Mouse (Mus musculus) midbrain, embryonic 12.5 days (tissue): ENCODE measurements around the gene Ptcra. TPM values are rescaled to one million over a fixed set of nuclear protein-coding genes. Genes with fewer than 3 reads are reported as not detected.

Source experiments
- ATAC-seq: fragments of 200-750 bp; cut with Nextera tagmentation; 2 replicates; pipeline ENCODE4 v1.8.0; 2017; ENCODE audit warnings: low read depth, moderate TSS enrichment, moderate library complexity; ENCODE audit not compliant: low FRiP score
- H3K27ac ChIP-seq: fragments of 300-500 bp; sonication (generic); replicated peaks from 2 replicates; pipeline ENCODE4 v1.5.1; 2016; ENCODE audit warnings: mild to moderate bottlenecking
- H3K27me3 ChIP-seq: fragments of 300-500 bp; sonication (generic); 2 replicates; pipeline ENCODE4 v1.6.1; 2016; ENCODE audit warnings: mild to moderate bottlenecking
- H3K36me3 ChIP-seq: fragments of 300-500 bp; sonication (generic); 2 replicates; pipeline ENCODE4 v1.6.1; 2016
- H3K4me1 ChIP-seq: fragments of 300-500 bp; sonication (generic); 2 replicates; pipeline ENCODE4 v1.6.1; 2016
- H3K4me2 ChIP-seq: fragments of 300-500 bp; sonication (generic); replicated peaks from 2 replicates; pipeline ENCODE4 v1.6.1; 2016; ENCODE audit warnings: mild to moderate bottlenecking, moderate library complexity
- H3K4me3 ChIP-seq: fragments of 300-500 bp; sonication (generic); 2 replicates; pipeline ENCODE4 v1.5.1; 2016; ENCODE audit warnings: mild to moderate bottlenecking
- H3K9ac ChIP-seq: fragments of 300-500 bp; sonication (generic); replicated peaks from 2 replicates; pipeline ENCODE4 v1.6.1; 2016; ENCODE audit warnings: mild to moderate bottlenecking, moderate library complexity
- H3K9me3 ChIP-seq: fragments of 300-500 bp; sonication (generic); 2 replicates; pipeline ENCODE4 v1.6.1; 2016; ENCODE audit warnings: mild to moderate bottlenecking
- WGBS: fragments of 180-500 bp; shearing (Covaris S2); methylation state at CpG from one replicate; pipeline ENCODE4 v1.1.7; 2016; 5-methylcytosine and 5-hydroxymethylcytosine counted together
- polyA plus RNA-seq: library from polyadenylated mRNA; unstranded; fragments of >200 nt; fragmentation: Nextera tagmentation; extraction: Ambion mirVana; gene quantifications from 2 replicates; pipeline ENCODE4 v1.2.1, GENCODE M21; 2016

Gene Ptcra
- polyA plus RNA-seq, 1 experiment from 2014 or later, result 0.55 TPM

GRCm38 (mm10) chr17:46736160-46736559 lies 27.4 kb downstream of the Ptcra start:
- Histone ChIP-seq H3K4me2 (no peak overlapping the region), H3K9ac (no peak overlapping the region), H3K27ac (no peak overlapping the region), H3K9me3 (no peaks in the 10 kb centered on the region), H3K27me3 (no peaks in the 10 kb centered on the region), H3K36me3 (peaks cover 34% of the 10 kb centered on the region), H3K4me1 (no peaks in the 10 kb centered on the region), H3K4me3 (no peak overlapping the region)
- ATAC-seq, result no peak
- 64% methylated on average over 10 of the region's 10 CpGs for WGBS

GRCm38 (mm10) chr17:46735287-46735686 lies 28.2 kb downstream of the Ptcra start:
- Histone ChIP-seq H3K27ac (no peak overlapping the region), H3K4me1 (no peaks in the 10 kb centered on the region), H3K9me3 (no peaks in the 10 kb centered on the region), H3K27me3 (no peaks in the 10 kb centered on the region), H3K4me2 (no peak overlapping the region), H3K9ac (no peak overlapping the region), H3K4me3 (no peak overlapping the region), H3K36me3 (peaks cover 32% of the 10 kb centered on the region)
- 90% methylated on average over 7 of the region's 7 CpGs for WGBS
- no peak for ATAC-seq

GRCm38 (mm10) chr17:46734055-46734454 lies 29.5 kb downstream of the Ptcra start:
- H3K27me3 ChIP-seq, result peaks cover 10% of the 10 kb centered on the region
- 92% methylated on average over 3 of the region's 3 CpGs for whole genome bisulfite sequencing
- no peak for ATAC-seq
- no peaks in the 10 kb centered on the region for H3K9me3 ChIP-seq
- no peak overlapping the region for H3K27ac ChIP-seq
- H3K4me1 ChIP-seq, result no peaks in the 10 kb centered on the region
- H3K36me3 ChIP-seq, result peaks cover 31% of the 10 kb centered on the region
- no peak overlapping the region for H3K4me3 ChIP-seq
- no peak overlapping the region for H3K9ac ChIP-seq
- no peak overlapping the region for H3K4me2 ChIP-seq

GRCm38 (mm10) chr17:46728904-46729318 lies 34.6 kb downstream of the Ptcra start, which contains the start of gene Gnmt:
Gene Gnmt, minus strand, starts transcription at chr17:46729168.
- no peak for ATAC-seq
- Histone ChIP-seq H3K9ac (peak within 1 kb of the TSS; percentile 17; the same call in 1 of the 2 replicates), H3K27ac (no peak within 1 kb of the TSS), H3K4me3 (no peak within 1 kb of the TSS), H3K36me3 (peaks cover 7% of the 10 kb centered on the region; the same call in 1 of the 2 replicates), H3K4me2 (no peak within 1 kb of the TSS), H3K27me3 (peaks cover 23% of the 10 kb centered on the region), H3K9me3 (no peaks in the 10 kb centered on the region), H3K4me1 (no peaks in the 10 kb centered on the region)
- 22% methylated on average over 24 of the region's 24 CpGs for WGBS

GRCm38 (mm10) chr17:46728496-46728895 lies 35.0 kb downstream of the Ptcra start:
- Histone ChIP-seq H3K9me3 (no peaks in the 10 kb centered on the region), H3K4me1 (no peaks in the 10 kb centered on the region), H3K4me2 (no peak overlapping the region), H3K36me3 (peaks cover 11% of the 10 kb centered on the region; the same call in 1 of the 2 replicates), H3K9ac (0 out of 2 replicates have a peak overlapping the region, but pooled peaks have one; percentile 17), H3K27me3 (peaks cover 23% of the 10 kb centered on the region), H3K27ac (no peak overlapping the region), H3K4me3 (no peak overlapping the region)
- 52% methylated on average over 11 of the region's 11 CpGs for WGBS
- ATAC-seq, result no peak

- Histone ChIP-seq H3K4me1 (no peaks in the 10 kb centered on the region), H3K27ac (no peak overlapping the region), H3K36me3 (peaks cover 16% of the 10 kb centered on the region), H3K4me2 (no peak overlapping the region), H3K9ac (no peak overlapping the region), H3K4me3 (no peak overlapping the region), H3K9me3 (no peaks in the 10 kb centered on the region), H3K27me3 (peaks cover 23% of the 10 kb centered on the region)
- ATAC-seq, result no peak
- 42% methylated on average over 6 of the region's 6 CpGs for WGBS
These were observed 35.5 kb downstream of the Ptcra start for GRCm38 (mm10) chr17:46728021-46728420.

- peaks cover 23% of the 10 kb centered on the region for H3K27me3 ChIP-seq
- H3K4me2 ChIP-seq, result no peak overlapping the region
- H3K9me3 ChIP-seq, result no peaks in the 10 kb centered on the region
- WGBS, result 88% methylated on average over 11 of the region's 11 CpGs
- no peak overlapping the region for H3K27ac ChIP-seq
- H3K36me3 ChIP-seq, result peaks cover 20% of the 10 kb centered on the region
- ATAC-seq, result no peak
- H3K4me1 ChIP-seq, result no peaks in the 10 kb centered on the region
- no peak overlapping the region for H3K9ac ChIP-seq
- H3K4me3 ChIP-seq, result no peak overlapping the region
These were observed 36.2 kb downstream of the Ptcra start for GRCm38 (mm10) chr17:46727271-46727670.

GRCm38 (mm10) chr17:46725731-46726645 lies 37.5 kb downstream of the Ptcra start:
- no peak for ATAC-seq
- Histone ChIP-seq H3K9me3 (no peaks in the 10 kb centered on the region), H3K27ac (no peak overlapping the region), H3K4me3 (no peak overlapping the region), H3K4me1 (no peaks in the 10 kb centered on the region), H3K27me3 (peaks cover 23% of the 10 kb centered on the region), H3K4me2 (no peak overlapping the region), H3K9ac (no peak overlapping the region), H3K36me3 (peaks cover 28% of the 10 kb centered on the region)
- 92% methylated on average over 26 of the region's 26 CpGs for whole genome bisulfite sequencing

- no peaks in the 10 kb centered on the region for H3K4me1 ChIP-seq
- H3K9me3 ChIP-seq, result no peaks in the 10 kb centered on the region
- H3K4me2 ChIP-seq, result no peak overlapping the region
- ATAC-seq, result 0 out of 2 replicates have a peak, but pooled peaks have one; percentile 34
- WGBS, result 52% methylated on average over 9 of the region's 9 CpGs
- H3K27me3 ChIP-seq, result peaks cover 23% of the 10 kb centered on the region
- peaks cover 34% of the 10 kb centered on the region for H3K36me3 ChIP-seq
- no peak overlapping the region for H3K9ac ChIP-seq
- H3K4me3 ChIP-seq, result no peak overlapping the region
- H3K27ac ChIP-seq, result no peak overlapping the region
These were observed 38.2 kb downstream of the Ptcra start for GRCm38 (mm10) chr17:46725273-46725672.

- Histone ChIP-seq H3K4me2 (no peak overlapping the region), H3K9me3 (no peaks in the 10 kb centered on the region), H3K4me1 (no peaks in the 10 kb centered on the region), H3K27ac (no peak overlapping the region), H3K36me3 (peaks cover 34% of the 10 kb centered on the region), H3K4me3 (no peak overlapping the region), H3K27me3 (peaks cover 18% of the 10 kb centered on the region), H3K9ac (no peak overlapping the region)
- WGBS, result 88% methylated on average over 16 of the region's 20 CpGs
- ATAC-seq, result no peak
These were observed 38.9 kb downstream of the Ptcra start for GRCm38 (mm10) chr17:46724477-46725084.

GRCm38 (mm10) chr17:46721077-46721476 lies 42.4 kb downstream of the Ptcra start:
- Histone ChIP-seq H3K9ac (no peak overlapping the region), H3K9me3 (no peaks in the 10 kb centered on the region), H3K27ac (no peak overlapping the region), H3K4me2 (no peak overlapping the region), H3K4me1 (no peaks in the 10 kb centered on the region), H3K36me3 (peaks cover 44% of the 10 kb centered on the region), H3K4me3 (no peak overlapping the region), H3K27me3 (no peaks in the 10 kb centered on the region)
- no peak for ATAC-seq
- 84% methylated on average over 7 of the region's 7 CpGs for WGBS
